Mouse (Mus musculus) embryo, embryonic 10.5 days (tissue): ENCODE measurements at regions not wholly inside any gene's neighbourhood (a gene's known extent, or its start where the extent isn't known, plus 50 kb on each side); places are given as distances from the start of the nearest gene placed in this dataset.

ENCODE experiments used
- DNase-seq: peaks from one replicate; pipeline ENCODE4 v3.0.0-alpha.2; 2015; ENCODE audit warnings: low spot score

DNA sequence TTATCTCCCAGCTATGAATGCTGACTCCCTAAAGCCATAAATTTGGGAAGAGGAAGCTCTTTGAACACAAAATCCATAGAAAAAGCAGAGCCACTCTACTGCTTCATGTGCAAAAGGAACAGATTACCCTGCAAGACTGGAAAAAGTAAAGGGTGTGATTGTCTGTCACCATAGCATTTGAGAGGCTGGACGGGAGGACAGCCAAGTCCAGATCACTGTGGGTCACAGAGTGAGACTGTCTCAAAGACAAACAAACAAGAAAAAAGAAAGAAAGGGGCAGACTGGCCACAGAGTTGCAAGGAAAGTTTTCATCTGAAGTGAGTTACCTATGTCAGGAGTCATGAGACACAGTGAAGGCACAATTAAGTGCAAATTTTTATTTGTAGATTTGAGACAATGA, 150.7 kb upstream of the Ccn2 start:
- DNase-seq: no peak

DNA sequence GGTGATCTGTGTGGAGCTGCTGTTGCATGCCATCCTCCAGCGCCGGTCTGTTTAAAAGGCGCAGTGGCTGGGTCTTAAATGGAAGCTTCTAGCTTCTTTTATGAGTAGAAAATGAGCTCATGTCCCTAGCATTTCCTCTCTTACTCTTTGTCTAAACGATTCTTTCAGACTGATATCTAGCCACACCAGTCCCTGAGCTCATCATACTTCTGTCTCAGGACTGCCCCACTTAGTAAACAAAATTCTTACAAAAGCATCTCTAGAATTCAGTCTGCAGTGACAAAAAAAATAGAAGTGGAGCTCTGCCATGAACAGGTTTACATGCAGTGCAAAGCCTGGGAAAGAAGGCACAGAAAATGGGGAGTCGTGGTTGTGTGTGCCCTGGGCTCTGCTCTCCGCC, 150.2 kb upstream of the Ccn2 start:
- no peak for DNase-seq

DNA sequence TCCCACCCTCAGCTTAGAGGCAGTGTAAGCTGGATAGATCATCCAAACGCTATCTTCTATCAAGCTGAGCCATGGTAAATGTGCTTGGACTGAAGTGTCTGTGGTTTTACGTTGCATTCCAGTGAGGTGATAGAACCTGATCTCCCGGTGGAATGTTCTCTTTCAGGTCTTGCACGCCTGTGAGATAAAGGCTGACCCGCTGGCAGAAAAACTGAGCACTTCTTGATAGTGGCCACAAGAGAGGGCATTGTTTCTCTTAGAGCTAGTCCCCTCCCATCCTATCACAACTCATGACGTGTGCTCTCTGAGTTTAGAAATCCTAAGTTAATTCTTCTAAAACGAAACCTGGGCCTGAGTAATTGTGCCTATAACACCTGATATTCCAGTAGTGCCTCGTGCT, 149.1 kb upstream of the Ccn2 start:
- no peak for DNase-seq

DNA sequence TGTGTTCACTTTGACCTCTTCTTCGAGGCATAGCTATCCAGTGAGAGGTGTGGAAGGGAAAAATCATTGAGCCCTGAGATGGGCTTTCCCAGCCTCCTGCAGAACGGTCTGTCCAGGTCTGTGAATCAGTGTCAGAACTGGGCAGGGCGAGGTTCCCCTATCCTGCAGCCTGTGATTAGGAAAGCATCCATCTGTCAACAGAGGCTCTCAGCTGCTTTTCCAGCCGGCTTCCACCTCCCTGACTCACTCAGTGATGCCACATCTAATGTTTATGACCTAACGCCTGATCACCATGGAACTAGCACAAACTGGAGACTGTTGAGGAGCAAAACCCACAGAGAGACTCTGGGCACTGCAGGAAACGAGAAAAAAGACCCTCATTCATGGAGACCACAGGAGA, 148.1 kb upstream of the Ccn2 start:
- no peak for DNase-seq

DNA sequence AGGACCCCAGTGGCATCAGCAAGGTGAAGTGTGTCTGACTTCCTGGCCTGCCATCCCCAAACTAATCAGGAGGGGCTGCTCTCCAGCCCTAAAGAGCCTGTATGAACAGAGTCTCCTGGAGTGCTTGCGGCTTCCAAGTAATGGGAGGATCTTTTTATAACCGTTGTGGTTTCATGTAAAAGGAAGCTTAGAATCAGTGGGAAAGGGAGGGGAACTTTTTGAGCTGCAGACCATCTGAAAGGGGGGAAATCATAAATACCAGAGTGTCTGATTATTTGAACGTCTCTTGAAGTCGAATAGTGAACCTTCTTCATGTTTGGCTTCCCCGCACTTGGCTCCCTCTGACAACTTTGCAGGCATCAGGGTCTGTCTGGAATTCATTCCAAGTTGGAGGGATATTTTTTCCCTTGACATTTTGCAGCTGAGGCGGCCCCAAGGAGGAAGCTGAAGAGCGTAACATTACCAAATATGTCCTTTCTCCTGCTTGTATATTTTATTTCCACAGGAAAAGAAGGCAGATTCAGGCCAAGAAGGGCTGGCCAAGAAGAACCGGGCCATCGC, 147.2 kb upstream of the Ccn2 start:
- no peak for DNase-seq

DNA sequence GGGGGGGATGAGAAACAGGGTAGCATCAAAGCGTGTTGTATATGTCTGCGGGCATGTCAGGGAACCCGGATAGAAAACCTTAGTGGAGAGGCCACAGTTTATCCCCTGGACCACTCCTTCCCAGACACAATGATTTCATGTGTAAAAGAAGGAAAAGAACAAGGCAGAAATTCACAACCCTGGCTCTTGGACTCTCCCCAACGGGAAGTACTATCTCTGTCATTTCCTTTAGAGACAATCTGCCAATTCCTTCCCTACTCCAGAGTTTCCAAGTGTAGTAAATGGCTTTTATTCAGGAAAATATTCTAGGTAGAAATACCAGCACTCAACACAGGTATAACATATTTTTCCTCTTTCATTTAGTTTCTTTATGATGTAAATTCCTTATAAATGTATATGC, 141.7 kb upstream of the Ccn2 start:
- no peak for DNase-seq

DNA sequence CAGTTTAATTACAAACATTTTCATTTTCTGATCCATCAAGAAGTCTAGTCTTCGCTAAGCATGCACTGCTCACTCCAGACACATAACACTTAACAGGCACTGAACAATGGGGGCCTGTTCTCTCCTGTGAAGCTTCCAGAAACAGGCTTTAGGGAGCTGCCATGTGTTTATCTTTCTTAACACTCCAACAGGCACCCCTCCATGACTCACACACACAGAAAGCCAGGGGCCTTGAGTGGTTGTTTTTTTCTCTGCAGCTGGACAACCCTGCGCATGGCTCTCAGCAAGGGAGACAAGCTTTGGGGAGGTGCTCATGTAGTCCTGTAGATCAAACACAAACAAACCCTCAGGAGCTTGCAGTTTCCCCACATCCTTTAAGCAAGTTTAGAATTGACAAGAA, 136.6 kb upstream of the Ccn2 start:
- DNase-seq: peak; percentile 33

DNA sequence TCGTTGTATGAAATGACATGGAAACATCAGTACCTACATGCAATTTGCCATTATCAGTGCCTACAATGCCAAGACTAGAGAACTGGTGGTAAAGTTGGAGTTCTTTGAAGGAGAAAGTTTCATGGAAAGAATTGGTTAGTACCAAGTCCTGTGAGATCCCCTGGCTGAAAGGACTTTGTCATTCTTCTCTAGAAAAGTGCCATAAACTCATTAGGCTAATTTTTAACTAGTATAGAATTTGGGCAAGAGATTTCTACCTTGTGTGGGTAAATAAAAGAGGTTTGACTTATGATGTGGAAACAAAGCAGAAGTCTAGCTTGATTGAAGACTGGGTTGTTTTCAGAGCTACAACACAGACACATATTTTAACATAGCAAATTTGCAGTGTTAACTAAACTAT, 131.4 kb upstream of the Ccn2 start:
- DNase-seq: no peak

DNA sequence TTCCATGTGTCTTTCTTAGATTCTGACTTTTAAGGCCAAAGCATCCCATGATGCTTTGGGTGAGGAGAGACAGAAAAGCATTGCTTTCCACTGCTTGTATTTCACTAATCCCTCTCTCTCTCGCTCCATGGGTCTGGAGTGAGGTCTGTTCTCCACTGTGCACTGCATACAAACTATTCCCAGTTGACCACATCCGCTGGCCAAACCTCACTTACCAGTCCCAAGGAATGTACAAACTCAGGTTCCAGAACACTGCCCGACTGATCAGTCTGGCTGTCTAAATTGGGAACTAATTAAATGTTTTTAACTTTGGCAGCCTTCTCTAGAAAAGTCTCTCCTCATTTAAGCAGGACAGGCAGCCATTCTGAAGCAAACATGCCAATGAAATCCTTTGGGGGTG, 130.9 kb upstream of the Ccn2 start:
- no peak for DNase-seq

DNA sequence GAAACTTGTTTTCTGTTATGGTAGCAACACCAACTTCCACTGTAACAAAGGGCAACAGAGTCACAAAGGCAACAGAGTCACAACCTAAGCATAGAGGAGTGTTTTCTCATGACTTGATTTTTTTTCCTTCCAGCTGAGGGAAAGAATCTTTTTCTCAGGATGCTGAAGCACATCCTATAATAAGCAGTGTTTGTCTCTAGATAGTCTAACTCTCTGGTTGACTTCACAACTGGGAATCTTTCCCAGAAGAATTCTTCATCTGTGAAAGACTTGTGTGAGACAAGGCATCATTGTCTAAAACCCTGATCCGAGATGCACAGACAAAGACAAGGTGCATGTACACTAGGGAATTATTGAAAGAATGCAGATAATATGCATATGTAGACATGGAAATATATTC, 125.5 kb upstream of the Ccn2 start:
- no peak for DNase-seq

DNA sequence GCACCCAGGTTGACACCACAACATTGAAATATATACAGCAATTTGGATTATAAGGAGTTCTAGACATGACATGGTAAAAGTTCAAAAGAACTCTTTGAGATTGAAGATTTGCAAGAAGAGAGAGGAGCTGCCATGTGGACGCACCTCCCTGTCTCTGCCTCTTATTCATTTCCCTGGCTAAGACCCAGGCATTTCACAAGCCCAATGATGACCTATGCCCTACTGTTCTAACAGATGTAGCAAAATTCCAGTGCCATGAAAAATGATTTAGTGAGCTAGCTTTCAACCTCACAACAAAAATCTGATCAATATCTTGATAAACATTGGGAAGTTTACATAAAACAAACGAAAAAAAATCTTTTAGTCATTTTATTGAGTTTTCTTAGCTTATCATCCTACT, 123.7 kb upstream of the Ccn2 start:
- no peak for DNase-seq

DNA sequence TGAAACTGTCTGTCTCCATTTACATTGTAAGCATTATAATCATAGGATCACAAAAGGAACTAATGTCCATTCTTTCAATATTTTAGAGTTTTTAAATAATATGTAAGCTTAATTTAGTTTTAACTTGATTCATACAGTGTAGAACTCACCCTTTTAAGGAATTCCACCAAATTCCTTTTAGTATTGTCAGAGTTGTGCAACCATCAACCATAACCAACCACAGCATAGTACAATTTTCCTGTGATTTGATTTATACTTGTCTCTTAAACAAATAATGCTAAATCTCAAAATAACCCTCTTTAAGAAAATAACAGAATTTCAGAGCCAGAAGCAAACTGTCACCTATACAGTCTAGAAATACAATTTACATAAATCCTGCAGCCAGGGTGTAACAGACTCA, 119.0 kb upstream of the Ccn2 start:
- DNase-seq: no peak

DNA sequence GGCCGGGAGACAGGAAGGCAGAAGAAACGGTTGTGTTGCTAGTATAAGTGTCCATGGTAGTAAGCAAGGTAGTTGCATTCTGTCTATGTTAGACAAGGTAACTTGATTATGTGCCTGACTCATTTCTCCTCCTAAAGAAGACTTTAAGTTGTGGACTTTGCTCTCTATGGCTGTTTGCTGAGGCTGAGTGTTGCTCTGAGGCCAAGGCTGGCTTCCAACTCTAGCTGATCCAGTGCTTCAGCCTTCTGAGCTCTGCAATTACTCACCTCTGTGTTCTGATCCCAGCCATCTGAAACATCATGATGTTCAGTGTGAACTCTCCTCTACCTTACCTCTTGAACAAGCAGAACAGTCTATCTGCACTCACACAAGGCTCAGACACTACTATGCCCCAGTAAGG, 116.7 kb upstream of the Ccn2 start:
- no peak for DNase-seq

DNA sequence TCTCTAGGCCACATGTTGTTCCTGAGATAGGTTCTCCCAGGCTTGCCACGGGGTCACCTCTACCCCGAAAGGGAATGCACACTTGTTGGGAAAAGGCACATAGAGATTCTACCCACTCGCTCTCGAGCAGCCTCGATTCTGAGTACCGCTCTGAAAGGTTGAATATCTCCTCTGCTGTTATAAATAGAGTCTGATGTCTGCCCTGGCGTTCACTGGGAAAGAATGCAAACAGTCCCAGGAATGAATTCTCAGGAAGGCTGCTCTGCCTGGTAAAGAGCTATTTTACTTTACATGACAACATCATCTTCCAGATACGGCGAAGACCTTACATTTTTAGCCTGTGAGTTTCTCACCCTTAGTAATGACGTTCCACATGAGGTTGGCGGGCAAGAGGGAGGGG, 116.1 kb upstream of the Ccn2 start:
- DNase-seq: no peak

DNA sequence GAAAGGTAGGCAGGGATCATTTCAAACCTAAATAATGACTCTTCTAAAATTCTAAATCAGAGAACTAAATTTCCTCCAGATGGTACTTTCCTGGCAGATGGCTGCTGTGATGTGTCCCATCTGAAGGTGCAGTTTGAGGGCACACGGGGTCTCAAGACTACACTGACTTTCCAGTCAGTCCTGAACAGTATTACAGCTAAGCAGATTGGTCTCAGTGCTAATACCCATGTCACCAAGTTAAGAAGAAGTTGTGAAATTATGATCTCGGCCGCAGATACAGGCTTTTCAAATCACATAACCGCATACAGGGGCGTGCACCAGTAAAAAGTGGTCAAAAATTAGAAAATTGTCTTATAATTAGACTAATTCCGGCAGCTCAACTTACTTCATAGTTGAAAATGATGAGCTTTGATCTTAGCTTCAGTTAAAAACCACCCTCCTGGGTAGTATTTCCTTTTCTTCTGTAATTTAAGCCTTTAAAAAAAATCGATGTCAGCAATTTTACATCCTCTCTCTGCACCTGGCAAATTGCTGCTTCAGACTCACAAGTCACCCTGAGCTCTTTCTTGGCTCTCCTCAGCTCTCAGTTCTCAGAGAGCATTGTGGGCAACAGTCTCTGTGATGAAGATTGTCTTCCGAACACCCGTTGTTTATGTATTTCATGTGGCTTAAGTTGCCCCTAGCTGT, 113.2 kb upstream of the Ccn2 start:
- DNase-seq: peak; percentile 19

DNA sequence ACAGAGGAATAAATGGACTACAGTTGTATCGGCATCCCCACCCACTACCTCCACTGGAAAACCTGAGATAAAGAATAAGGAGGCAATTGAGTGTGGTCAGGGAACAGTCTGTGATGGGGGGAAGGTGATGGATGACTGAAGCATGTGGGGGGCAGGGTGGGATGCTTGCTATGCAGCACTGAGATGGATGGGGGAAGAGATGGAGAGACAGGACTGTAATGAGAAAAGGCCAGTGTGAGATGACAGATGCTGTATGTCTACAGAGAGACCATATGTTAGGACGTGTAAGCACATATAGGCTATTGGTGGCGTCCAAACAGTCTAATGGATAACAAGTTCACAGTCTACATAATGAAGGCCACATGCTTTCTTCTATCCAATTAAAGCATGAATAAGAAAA, 112.2 kb upstream of the Ccn2 start:
- DNase-seq: no peak

DNA sequence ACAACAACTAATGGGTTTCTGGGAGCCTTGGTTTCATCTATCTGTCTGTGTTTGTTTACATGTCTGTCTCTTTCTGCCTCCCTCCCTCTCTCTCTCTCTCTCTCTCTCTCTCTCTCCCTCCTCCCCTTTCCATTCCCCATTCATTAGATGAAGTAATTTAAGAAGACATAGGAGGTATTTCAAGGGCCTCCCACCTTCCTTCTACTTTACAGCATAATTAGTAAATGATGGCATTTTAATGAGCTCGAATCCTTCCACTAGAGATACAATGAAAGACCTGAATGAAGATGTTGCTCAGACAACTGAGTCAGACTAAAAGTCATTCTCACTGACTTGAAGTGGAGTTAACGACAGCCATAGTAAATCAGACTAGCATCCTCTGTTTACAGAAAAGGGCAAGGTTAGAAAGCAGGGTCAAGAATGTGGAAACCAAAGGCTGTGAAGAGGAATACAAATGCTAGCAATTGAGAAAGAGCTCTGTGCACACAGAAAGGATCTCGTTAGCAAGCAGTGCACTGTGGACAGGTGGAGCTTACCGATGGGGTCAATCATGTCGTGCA, 111.1 kb upstream of the Ccn2 start:
- DNase-seq: peak; percentile 43

DNA sequence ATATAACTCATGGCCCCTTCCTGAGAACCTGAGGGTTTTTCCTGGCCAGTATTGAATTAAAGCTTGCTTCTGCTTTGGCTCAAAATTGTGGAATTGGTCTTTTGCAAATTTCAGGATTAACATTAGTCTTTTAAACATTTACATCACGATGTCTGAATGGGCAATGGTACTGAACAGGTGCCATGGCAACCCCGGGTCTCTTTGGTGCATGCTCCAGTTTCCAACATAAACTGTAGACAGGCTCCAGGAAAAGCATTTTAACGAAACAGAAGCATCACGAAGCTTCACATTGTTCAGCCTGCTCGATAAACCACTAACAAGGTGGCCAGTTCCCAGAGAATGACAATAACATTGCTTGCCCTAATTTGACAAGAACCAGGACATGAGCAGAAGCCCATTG, 109.8 kb upstream of the Ccn2 start:
- no peak for DNase-seq

DNA sequence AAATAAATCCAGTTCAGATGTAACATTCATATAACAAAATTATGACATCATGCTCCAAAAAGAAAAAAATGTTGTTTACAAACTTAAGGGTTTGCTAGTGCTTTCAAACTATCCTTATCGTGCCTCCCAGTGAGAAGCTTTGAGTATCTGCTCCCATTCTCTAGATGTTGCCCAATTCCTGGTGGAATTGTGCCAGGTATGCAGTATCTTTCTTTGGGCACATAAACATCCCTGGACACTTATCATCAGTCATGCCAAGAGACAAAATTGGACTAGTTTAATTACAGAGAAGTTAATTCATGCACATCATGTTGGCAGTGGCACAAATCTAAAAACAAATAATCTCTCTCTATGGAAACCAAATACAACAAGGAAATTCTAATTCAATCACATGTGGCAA, 109.0 kb upstream of the Ccn2 start:
- DNase-seq: no peak

DNA sequence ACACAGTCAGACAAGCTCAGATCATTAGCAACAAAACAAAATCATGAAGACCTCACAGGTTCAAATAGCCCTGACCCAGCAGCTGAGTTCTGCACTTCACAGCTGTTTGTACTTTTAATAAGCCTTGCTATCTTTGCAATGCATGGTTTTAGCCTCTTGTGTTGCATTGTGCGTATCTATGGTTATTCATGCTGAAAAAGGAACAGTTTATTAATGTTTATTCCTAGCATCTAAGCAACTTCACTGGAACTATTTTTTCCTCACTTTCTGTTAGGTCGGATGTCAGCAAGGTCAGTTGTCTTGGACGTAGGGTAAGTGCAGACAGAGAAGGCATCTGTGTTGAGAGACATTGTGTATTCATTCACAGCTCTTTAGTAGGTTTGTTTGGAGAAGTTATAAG, 107.3 kb upstream of the Ccn2 start:
- DNase-seq: no peak

DNA sequence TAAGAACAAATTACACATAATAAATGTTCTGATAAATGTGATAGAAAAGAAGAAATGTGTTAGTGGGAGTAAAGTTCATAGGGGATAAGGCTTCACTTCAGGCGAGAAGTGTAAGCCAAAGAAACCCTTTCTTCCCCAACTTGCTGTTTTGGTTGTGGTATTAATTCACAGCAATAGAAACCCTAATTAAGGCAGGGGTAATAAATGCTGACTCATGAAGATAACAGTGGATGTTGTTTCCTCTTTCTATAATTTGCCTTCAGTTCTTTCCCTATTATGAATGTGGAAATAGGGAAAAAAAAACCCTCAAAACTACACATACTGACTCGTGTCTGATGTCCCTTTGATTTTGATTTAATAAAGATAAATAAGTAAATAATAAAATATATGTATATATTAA, 104.8 kb upstream of the Ccn2 start:
- no peak for DNase-seq

DNA sequence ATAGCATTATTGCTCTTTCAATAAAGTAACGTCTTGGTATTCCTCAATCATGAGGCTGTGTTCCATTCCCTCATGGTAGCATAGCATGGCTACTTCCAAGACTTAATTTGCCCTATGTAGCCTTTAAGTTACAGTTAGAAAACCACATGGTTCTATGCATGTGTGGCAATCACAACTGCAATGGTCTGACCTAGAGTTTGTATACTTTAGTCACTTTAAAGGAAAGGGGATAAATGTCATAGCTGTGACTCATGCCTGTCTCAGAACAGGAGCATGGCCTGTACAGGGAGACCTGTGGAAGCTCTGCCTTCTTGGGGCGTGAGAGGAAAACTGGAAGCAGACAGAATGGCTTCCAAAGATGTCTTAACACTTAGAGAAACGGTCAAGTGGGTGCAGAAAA, 103.4 kb upstream of the Ccn2 start:
- DNase-seq: no peak

DNA sequence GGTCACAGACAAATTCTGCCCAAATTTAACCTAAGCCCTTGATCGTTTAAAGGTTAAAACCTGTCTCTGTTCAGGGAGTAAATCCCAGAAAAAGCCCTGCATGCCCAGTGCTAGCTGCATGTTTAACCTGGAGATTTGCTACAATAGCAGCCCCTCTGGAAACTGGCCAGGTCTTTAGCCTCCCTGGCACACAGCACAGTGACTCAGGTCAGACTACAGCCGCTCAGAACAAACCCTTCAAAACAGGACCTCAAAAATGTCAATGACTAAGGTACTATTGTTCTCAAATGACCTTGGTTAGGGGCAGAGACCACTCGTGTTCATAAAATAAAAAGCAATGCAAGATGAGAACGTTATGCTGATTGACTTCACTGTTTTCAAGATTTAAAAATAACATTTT, 101.8 kb upstream of the Ccn2 start:
- DNase-seq: no peak

DNA sequence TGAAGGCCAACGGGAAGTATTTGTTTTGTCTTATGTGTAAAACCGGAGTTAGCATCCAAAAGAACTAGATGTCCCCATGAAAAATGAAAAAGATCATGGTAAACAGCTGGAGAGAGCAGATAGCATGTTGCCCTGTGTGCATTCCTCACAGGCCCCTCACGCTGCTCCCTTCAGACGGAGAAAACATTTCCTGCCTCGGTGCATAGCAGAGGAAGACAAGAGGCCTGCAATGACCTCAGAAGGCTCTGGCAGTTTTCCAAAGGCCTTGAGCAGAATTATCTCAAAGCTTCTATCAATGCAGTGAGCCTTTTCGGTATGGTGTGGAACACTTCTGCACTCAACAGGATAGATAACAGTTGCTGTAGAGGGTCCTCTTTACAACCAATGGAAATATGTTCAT, 101.3 kb upstream of the Ccn2 start:
- DNase-seq: no peak
